Mouse (Mus musculus) liver, adult 2 months (tissue): ENCODE data around the gene Ddx4.

ENCODE experiments used
- CTCF ChIP-seq: fragments of 200-500 bp; IDR thresholded peaks from 2 replicates; pipeline ENCODE4 v1.5.1; 2011; ENCODE audit warnings: low read depth, low read length, control low read depth
- POLR2A ChIP-seq: fragments of 200-500 bp; IDR thresholded peaks from 2 replicates; pipeline ENCODE4 v1.6.1; 2011; ENCODE audit warnings: low read length, control low read depth; ENCODE audit not compliant: insufficient read depth; ENCODE audit errors: extremely low read depth

DNA sequence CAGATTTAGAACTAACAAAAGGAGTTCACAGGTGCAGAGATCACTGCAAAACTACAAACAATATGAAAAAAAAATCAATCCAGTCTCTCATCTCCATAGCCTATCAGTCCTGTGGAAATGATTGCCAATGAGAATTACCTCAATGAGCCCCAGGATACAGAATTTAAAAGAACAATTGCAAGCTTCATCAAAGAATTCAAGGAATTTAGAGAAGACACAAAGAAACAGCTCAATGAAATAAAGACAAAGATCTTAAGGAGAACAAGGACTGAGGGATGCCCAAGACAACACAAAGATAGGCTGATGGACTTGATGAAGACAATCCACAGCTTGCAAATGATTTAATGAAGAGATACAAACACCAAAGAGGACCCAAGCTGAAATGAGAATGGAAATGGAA lies 78.5 kb downstream of the Ddx4 start:
- no peak for TF ChIP-seq CTCF
- TF ChIP-seq POLR2A: no peak
